Mouse (Mus musculus) thymus, adult 18-20 months (tissue): ENCODE measurements around the gene Ldlrad2.

Experiments used
- DNase-seq, 2 experiments: peaks; one replicate each; pipeline ENCODE4 v3.0.0; 2022; ENCODE audit warnings: mixed read lengths in 2 of 2

Gene Ldlrad2

GRCm38 (mm10) chr4:137546003-137546525, 28.3 kb downstream of the Ldlrad2 start:
- no peak for DNase-seq

GRCm38 (mm10) chr4:137545568-137545967, 28.8 kb downstream of the Ldlrad2 start:
- DNase-seq, result no peak

- no peak for DNase-seq
Observed at GRCm38 (mm10) chr4:137542968-137543367, 31.4 kb downstream of the Ldlrad2 start.

- DNase-seq, result no peak
Observed at GRCm38 (mm10) chr4:137540356-137540755, 34.0 kb downstream of the Ldlrad2 start.

GRCm38 (mm10) chr4:137527872-137528271, 46.5 kb downstream of the Ldlrad2 start:
- no peak for DNase-seq

- no peak for DNase-seq
Observed at GRCm38 (mm10) chr4:137527368-137527767, 47.0 kb downstream of the Ldlrad2 start.

GRCm38 (mm10) chr4:137525426-137525825, 48.9 kb downstream of the Ldlrad2 start:
- DNase-seq, result no peak
